Mouse (Mus musculus): ENCODE measurements around the gene Rbm15. TPM values are rescaled to one million over a fixed set of nuclear protein-coding genes. Genes with fewer than 3 reads are reported as not detected.

Gene Rbm15
- polyA plus RNA-seq, 1 experiment, result 16.4 TPM

DNA sequence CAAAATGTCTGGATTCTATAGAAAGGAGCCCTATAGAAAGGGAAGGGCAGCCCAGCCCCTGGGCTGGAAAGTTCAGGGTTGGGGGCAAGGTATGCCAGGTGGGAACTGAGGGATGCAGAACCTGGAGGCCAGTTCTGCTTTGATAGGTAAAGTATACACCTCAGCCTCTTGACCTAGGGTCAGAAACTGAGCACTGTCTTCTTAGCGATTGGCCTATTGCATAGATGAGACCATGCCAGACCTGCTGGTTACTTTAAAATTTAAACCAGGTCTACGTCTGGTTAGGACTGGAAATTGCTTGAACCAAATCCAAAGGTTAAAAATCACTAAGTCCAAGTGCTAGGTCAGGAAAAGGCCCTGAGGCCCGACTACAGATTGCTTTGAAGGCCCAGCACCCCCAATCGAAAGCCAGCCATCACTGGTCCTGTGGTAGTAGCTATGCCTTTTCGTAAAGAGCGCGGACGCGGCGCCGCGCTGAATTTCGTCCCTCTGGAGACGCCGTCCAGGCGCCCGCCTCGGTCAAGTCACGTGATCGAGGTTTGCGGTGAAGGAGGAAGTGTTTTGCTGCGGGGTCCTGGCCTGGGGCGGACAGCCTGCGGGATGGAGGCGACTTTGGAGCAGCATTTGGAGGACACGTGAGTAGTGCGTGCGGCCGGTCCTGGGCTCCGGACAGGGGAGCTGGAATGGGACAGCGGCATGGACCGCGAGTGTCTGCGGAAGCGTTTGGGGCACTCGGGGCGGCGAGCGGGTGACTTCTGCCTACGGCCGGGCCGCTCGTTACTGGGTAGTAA lies 54.8 kb downstream of the Rbm15 start, which contains the start of gene Lamtor5:
Gene Lamtor5 (plus strand): TSS at position 380 of the 791 bp plus-strand sequence.
- 3% methylated on average over 43 of the region's 43 CpGs for WGBS
- Histone ChIP-seq H3K4me1 (replicated peaks; ENCODE audit: control insufficient read depth, insufficient read depth, low read length) (peaks cover 2% of the 10 kb centered on the region; the same call in 1 of the 2 replicates), H3K27me3 (ENCODE audit: control insufficient read depth, insufficient read depth, low read length) (no peaks in the 10 kb centered on the region), H3K4me3 (ENCODE audit: control insufficient read depth, insufficient read depth, low read length) (peak within 1 kb of the TSS; percentile 65), H3K36me3 (ENCODE audit: control insufficient read depth, insufficient read depth, low read length) (peaks cover 21% of the 10 kb centered on the region), H3K27ac (ENCODE audit: control insufficient read depth, insufficient read depth, low read length) (no peak within 1 kb of the TSS)
- TF ChIP-seq CTCF (IDR thresholded peaks at IDR 0.05; ENCODE audit: borderline replicate concordance, control insufficient read depth, extremely low read depth, insufficient read depth, low read length, poor library complexity) (0 out of 2 replicates have a peak, but pooled peaks have one; percentile 21), POLR2A (IDR thresholded peaks at IDR 0.05; ENCODE audit: control insufficient read depth, extremely low read depth, insufficient read depth, low read length, poor library complexity) (0 out of 2 replicates have a peak, but pooled peaks have one; percentile 20)
- peak; percentile 91 for DNase-seq

DNA sequence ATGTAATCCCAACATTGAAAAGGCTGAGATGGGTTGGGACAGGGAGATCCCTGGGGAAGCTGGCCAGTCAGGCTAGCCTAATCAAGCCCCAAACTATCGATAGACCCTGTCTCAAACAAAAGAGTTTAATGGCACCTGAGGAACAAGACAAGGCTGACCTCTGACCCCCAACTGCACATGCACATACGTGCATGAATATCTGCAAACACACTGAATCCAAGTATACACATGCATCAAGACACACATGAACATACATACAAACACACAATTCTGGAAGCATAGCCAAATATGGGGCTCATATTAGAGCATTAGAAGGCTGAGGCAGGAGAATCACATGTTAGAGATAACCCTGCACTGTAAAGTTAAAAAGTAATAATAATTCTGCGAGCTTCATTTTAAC lies 56.8 kb downstream of the Rbm15 start:
- no peak for DNase-seq
- Histone ChIP-seq H3K27ac (ENCODE audit: control insufficient read depth, insufficient read depth, low read length) (no peak overlapping the region), H3K27me3 (ENCODE audit: control insufficient read depth, insufficient read depth, low read length) (no peaks in the 10 kb centered on the region), H3K4me3 (ENCODE audit: control insufficient read depth, insufficient read depth, low read length) (no peak overlapping the region), H3K4me1 (replicated peaks; ENCODE audit: control insufficient read depth, insufficient read depth, low read length) (peaks cover 2% of the 10 kb centered on the region; the same call in 1 of the 2 replicates), H3K36me3 (ENCODE audit: control insufficient read depth, insufficient read depth, low read length) (peaks cover 4% of the 10 kb centered on the region; the same call in 1 of the 2 replicates)
- 95% methylated on average over 3 of the region's 3 CpGs for WGBS
- TF ChIP-seq POLR2A (IDR thresholded peaks at IDR 0.05; ENCODE audit: control insufficient read depth, extremely low read depth, insufficient read depth, low read length, poor library complexity) (no peak), CTCF (IDR thresholded peaks at IDR 0.05; ENCODE audit: borderline replicate concordance, control insufficient read depth, extremely low read depth, insufficient read depth, low read length, poor library complexity) (no peak)

DNA sequence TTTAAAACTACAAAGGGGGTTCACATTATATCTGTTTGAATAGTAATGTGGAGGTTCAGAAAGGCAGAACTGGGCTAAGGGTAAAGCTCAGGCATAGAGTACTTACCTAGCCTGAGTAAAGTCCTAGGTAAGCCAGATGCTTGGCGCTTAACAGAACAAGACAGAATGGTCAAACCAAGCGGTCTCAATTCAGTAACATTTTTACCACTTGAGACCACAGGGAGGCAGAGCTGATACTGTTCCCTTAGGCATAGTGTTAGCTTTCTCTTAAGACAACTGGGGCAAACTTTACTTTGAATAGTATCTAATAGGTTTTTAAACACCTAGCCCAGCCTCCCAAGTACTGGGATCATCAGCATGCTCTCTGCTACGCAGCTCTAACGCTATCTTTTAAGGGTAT lies 57.5 kb downstream of the Rbm15 start:
- WGBS, result 81% methylated on average over 4 of the region's 4 CpGs
- H3K27ac ChIP-seq (ENCODE audit: control insufficient read depth, insufficient read depth, low read length), result no peak overlapping the region
- TF ChIP-seq CTCF (IDR thresholded peaks at IDR 0.05; ENCODE audit: borderline replicate concordance, control insufficient read depth, extremely low read depth, insufficient read depth, low read length, poor library complexity) (no peak), POLR2A (IDR thresholded peaks at IDR 0.05; ENCODE audit: control insufficient read depth, extremely low read depth, insufficient read depth, low read length, poor library complexity) (no peak)
- no peaks in the 10 kb centered on the region for H3K36me3 ChIP-seq (ENCODE audit: control insufficient read depth, insufficient read depth, low read length)
- H3K4me3 ChIP-seq (ENCODE audit: control insufficient read depth, insufficient read depth, low read length), result no peak overlapping the region
- DNase-seq, result no peak
- peaks cover 2% of the 10 kb centered on the region; the same call in 1 of the 2 replicates for H3K4me1 ChIP-seq (replicated peaks; ENCODE audit: control insufficient read depth, insufficient read depth, low read length)
- no peaks in the 10 kb centered on the region for H3K27me3 ChIP-seq (ENCODE audit: control insufficient read depth, insufficient read depth, low read length)

Other genes starting within 250 kb of the Rbm15 start
- 5.6 and 7.0 TPM in 2 replicates for gene Kcna2, start 232.5 kb downstream of the Rbm15 start, polyA plus RNA-seq (2012; rRNA removed)
- not detected in 2 replicates for gene Kcna10, start 150.6 kb downstream of the Rbm15 start, polyA plus RNA-seq (2012; rRNA removed)
- gene Cym, start 111.9 kb downstream of the Rbm15 start, polyA plus RNA-seq (2012; rRNA removed), result 0.64 and 0.85 TPM in 2 replicates
- gene A630076J17Rik, start 103.1 kb downstream of the Rbm15 start, polyA plus RNA-seq (2012; rRNA removed), result 0.53 and 0.54 TPM in 2 replicates
- 0.10 and 0.70 TPM in 2 replicates for gene Prok1, start 94.0 kb downstream of the Rbm15 start, polyA plus RNA-seq (2012; rRNA removed)
- 109 and 126 TPM in 2 replicates for gene Lamtor5, start 54.8 kb downstream of the Rbm15 start, polyA plus RNA-seq (2012; rRNA removed)
- 0.11 and 0.20 TPM in 2 replicates for gene Slc16a4, start 42.4 kb downstream of the Rbm15 start, polyA plus RNA-seq (2012; rRNA removed)
- gene Kcnc4, start 125.9 kb upstream of the Rbm15 start, polyA plus RNA-seq (2012; rRNA removed), result 0.31 and 0.43 TPM in 2 replicates
- 0.46 and 0.53 TPM in 2 replicates for gene Slc6a17, start 184.3 kb upstream of the Rbm15 start, polyA plus RNA-seq (2012; rRNA removed)
- 0.07 and 0.09 TPM in 2 replicates for gene Ubl4b, start 221.4 kb upstream of the Rbm15 start, polyA plus RNA-seq (2012; rRNA removed)